Comparison of ENCODE assay signal across 11 mouse cellular contexts in genomic region chr11:76854475-76855341, GRCm38 (mm10). TPM values are rescaled to one million over a fixed set of nuclear protein-coding genes. Genes with fewer than 3 reads are reported as not detected.
DNase-seq lines count a peak whose midpoint lies in the region; ATAC-seq and TF ChIP-seq lines count a peak whose summit lies in the region.
"Had no signal": no experiment of that assay in that cellular context is flagged by ENCODE, and none has a peak within 500 bp of the region (broad histone marks: within the 10 kb centered on the region; RNA-seq: fewer than 3 reads in every experiment).

No protein-coding gene starts in this region.

- H3K36me3 ChIP-seq in forebrain, embryonic 10.5 days (replicated peaks) = no peaks in the 10 kb centered on the region
- H3K36me3 ChIP-seq in forebrain, embryonic 11.5 days (ENCODE audit: control insufficient read depth, insufficient read depth, low read length) = no peaks in the 10 kb centered on the region
- H3K36me3 ChIP-seq in kidney, embryonic 15.5 days = no peaks in the 10 kb centered on the region
- H3K36me3 ChIP-seq in stomach, postnatal 0 days (ENCODE audit: control insufficient read depth, insufficient read depth, low read length) = no peaks in the 10 kb centered on the region
- H3K36me3 ChIP-seq: limb, embryonic 12.5 days had no signal

- no peak overlapping the region; the same call in 1 of the 2 replicates for H3K4me2 ChIP-seq in forebrain, embryonic 11.5 days (ENCODE audit: low read depth, low read length, severe bottlenecking)
- H3K4me2 ChIP-seq in kidney, embryonic 15.5 days = peak overlapping the region; percentile 44
- H3K4me2 ChIP-seq in stomach, postnatal 0 days (replicated peaks; ENCODE audit: low read depth) = no peak overlapping the region; the same call in 1 of the 2 replicates
- H3K4me2 ChIP-seq: limb, embryonic 12.5 days had no signal

- H3K27me3 ChIP-seq in forebrain, embryonic 10.5 days (ENCODE audit: poor library complexity, severe bottlenecking) = no peaks in the 10 kb centered on the region
- H3K27me3 ChIP-seq in forebrain, embryonic 11.5 days (ENCODE audit: control insufficient read depth, insufficient read depth, low read length) = no peaks in the 10 kb centered on the region
- H3K27me3 ChIP-seq in kidney, embryonic 15.5 days = no peaks in the 10 kb centered on the region
- H3K27me3 ChIP-seq in stomach, postnatal 0 days (ENCODE audit: control insufficient read depth, insufficient read depth, low read length) = no peaks in the 10 kb centered on the region
- H3K27me3 ChIP-seq: limb, embryonic 12.5 days had no signal

- no peak overlapping the region for H3K9ac ChIP-seq in forebrain, embryonic 11.5 days (ENCODE audit: low read length)
- no peak overlapping the region for H3K9ac ChIP-seq in kidney, embryonic 15.5 days
- H3K9ac ChIP-seq in stomach, postnatal 0 days (ENCODE audit: low read length) = no peak overlapping the region
- H3K9ac ChIP-seq: limb, embryonic 12.5 days had no signal

- ATAC-seq in forebrain, embryonic 11.5 days (replicated peaks; ENCODE audit: low FRiP score) = no peak
- peak; percentile 92 for ATAC-seq in kidney, embryonic 15.5 days (replicated peaks; ENCODE audit: low FRiP score)
- ATAC-seq in stomach, postnatal 0 days (ENCODE audit: low FRiP score, low TSS enrichment) = peak; percentile 82

- H3K4me1 ChIP-seq in forebrain, embryonic 10.5 days = peaks cover 16% of the 10 kb centered on the region
- H3K4me1 ChIP-seq in forebrain, embryonic 11.5 days (replicated peaks; ENCODE audit: control insufficient read depth, insufficient read depth, low read length) = peaks cover 5% of the 10 kb centered on the region; the same call in 1 of the 2 replicates
- H3K4me1 ChIP-seq in kidney, embryonic 15.5 days = peaks cover 32% of the 10 kb centered on the region
- H3K4me1 ChIP-seq in stomach, postnatal 0 days (replicated peaks; ENCODE audit: control insufficient read depth, insufficient read depth) = no peaks in the 10 kb centered on the region
- H3K4me1 ChIP-seq: limb, embryonic 12.5 days had no signal

- no peak for TF ChIP-seq EP300 in stomach, postnatal 0 days (optimal IDR thresholded peaks at IDR 0.05)

- TF ChIP-seq CTCF in stomach, postnatal 0 days (IDR thresholded peaks at IDR 0.05; ENCODE audit: low read depth) = no peak

- H3K9me3 ChIP-seq in forebrain, embryonic 10.5 days = no peaks in the 10 kb centered on the region
- H3K9me3 ChIP-seq in forebrain, embryonic 11.5 days (ENCODE audit: control insufficient read depth, low read length) = no peaks in the 10 kb centered on the region
- no peaks in the 10 kb centered on the region for H3K9me3 ChIP-seq in kidney, embryonic 15.5 days (replicated peaks)
- H3K9me3 ChIP-seq in stomach, postnatal 0 days (ENCODE audit: control insufficient read depth, low read length) = no peaks in the 10 kb centered on the region
- H3K9me3 ChIP-seq: limb, embryonic 12.5 days had no signal

- 56% methylated on average over 17 of the region's 17 CpGs for WGBS in forebrain, embryonic 10.5 days
- WGBS in forebrain, embryonic 11.5 days = 44% methylated on average over 17 of the region's 17 CpGs
- WGBS in kidney, embryonic 15.5 days = 36% methylated on average over 17 of the region's 17 CpGs
- 54% methylated on average over 17 of the region's 17 CpGs for WGBS in stomach, postnatal 0 days

- H3K27ac ChIP-seq in forebrain, embryonic 10.5 days = peak overlapping the region; percentile 66
- H3K27ac ChIP-seq in forebrain, embryonic 11.5 days (ENCODE audit: low read depth, low read length) = no peak overlapping the region
- H3K27ac ChIP-seq in kidney, embryonic 15.5 days = peak overlapping the region; percentile 78
- peak overlapping the region; percentile 71 for H3K27ac ChIP-seq in stomach, postnatal 0 days (replicated peaks)
- H3K27ac ChIP-seq: limb, embryonic 12.5 days had no signal

- no peak for DNase-seq in forebrain, embryonic 10.5 days (ENCODE audit: extremely low spot score, low spot score)
- DNase-seq in forebrain, embryonic 11.5 days (ENCODE audit: low spot score) = no peak
- peak; percentile 56 for DNase-seq in lung, postnatal 10 days
- no peak for DNase-seq in lung, adult 18-20 months
- DNase-seq in stomach, postnatal 0 days (ENCODE audit: low spot score) = peak; percentile 60
- DNase-seq in thymus, postnatal 0 days (ENCODE audit: low spot score) = no peak
- no peak for DNase-seq in spleen, postnatal 10 days (ENCODE audit: low spot score in 2 of 2)
- DNase-seq: cerebellum, adult 8-10 months; right cerebral cortex, postnatal 25 days had no signal

- peak overlapping the region; percentile 22; the same call in 1 of the 2 replicates for H3K4me3 ChIP-seq in forebrain, embryonic 10.5 days
- H3K4me3 ChIP-seq in forebrain, embryonic 11.5 days (ENCODE audit: low read depth, low read length) = no peak overlapping the region
- peak overlapping the region; percentile 10; the same call in 1 of the 2 replicates for H3K4me3 ChIP-seq in kidney, embryonic 15.5 days (replicated peaks)
- H3K4me3 ChIP-seq in stomach, postnatal 0 days (ENCODE audit: low read depth, low read length) = no peak overlapping the region
- H3K4me3 ChIP-seq: limb, embryonic 12.5 days had no signal

RNA-seq across cellular contexts. Expression of gene Cpd, which starts 7.9 kb away (rescaled TPM):
- polyA plus RNA-seq in forebrain, embryonic 10.5 days (2016; fragmentation: Nextera tagmentation; extraction: Ambion mirVana) = 8.2 and 9.0 TPM in 2 replicates
- 14.3 and 15.6 TPM in 2 replicates for polyA plus RNA-seq in forebrain, embryonic 11.5 days (2014; fragmentation: Nextera tagmentation; extraction: Ambion mirVana)
- 16.8 and 17.5 TPM in 2 replicates for polyA plus RNA-seq in kidney, embryonic 15.5 days (2015; fragmentation: Nextera tagmentation; extraction: Ambion mirVana)
- polyA plus RNA-seq in stomach, postnatal 0 days (2015; fragmentation: Nextera tagmentation; extraction: Ambion mirVana) = 15.9 and 16.1 TPM in 2 replicates
- 3.2 and 3.3 TPM in 2 replicates for polyA plus RNA-seq in thymus, postnatal 0 days (2015; fragmentation: Nextera tagmentation; extraction: Ambion mirVana)

RNA-seq across cellular contexts. Expression of gene Tmigd1, which starts 47.3 kb away (rescaled TPM):
- polyA plus RNA-seq in forebrain, embryonic 10.5 days (2016; fragmentation: Nextera tagmentation; extraction: Ambion mirVana) = not detected in 2 replicates
- not detected in 2 replicates for polyA plus RNA-seq in forebrain, embryonic 11.5 days (2014; fragmentation: Nextera tagmentation; extraction: Ambion mirVana)
- 1.7 and 2.8 TPM in 2 replicates for polyA plus RNA-seq in kidney, embryonic 15.5 days (2015; fragmentation: Nextera tagmentation; extraction: Ambion mirVana)
- 1.7 and 1.9 TPM in 2 replicates for polyA plus RNA-seq in stomach, postnatal 0 days (2015; fragmentation: Nextera tagmentation; extraction: Ambion mirVana)
- polyA plus RNA-seq in thymus, postnatal 0 days (2015; fragmentation: Nextera tagmentation; extraction: Ambion mirVana) = 1.3 and 1.8 TPM in 2 replicates
- polyA plus RNA-seq: limb, embryonic 12.5 days had no signal

Comparison
In these comparisons a context has a peak if more than half of its experiments do, and no peak if none do; other contexts are left out.
1. DNase-seq: peak in lung, postnatal 10 days (single experiment) and stomach, postnatal 0 days (single experiment); none in forebrain, embryonic 10.5 days (single experiment), forebrain, embryonic 11.5 days (single experiment), lung, adult 18-20 months (0 of 2), thymus, postnatal 0 days (single experiment) and spleen, postnatal 10 days (0 of 2).
2. H3K4me3 ChIP-seq: peak in forebrain, embryonic 10.5 days (single experiment) and kidney, embryonic 15.5 days (single experiment); none in forebrain, embryonic 11.5 days (single experiment) and stomach, postnatal 0 days (single experiment).